Mouse (Mus musculus) midbrain, embryonic 11.5 days (tissue): ENCODE measurements around the gene Tubb3. TPM values are rescaled to one million over a fixed set of nuclear protein-coding genes. Genes with fewer than 3 reads are reported as not detected.

Experiments
- ATAC-seq: fragments of 200-750 bp; cut with Nextera tagmentation; 2 replicates; pipeline ENCODE4 v1.8.0; 2017; ENCODE audit warnings: moderate TSS enrichment, moderate library complexity; ENCODE audit not compliant: low FRiP score
- DNase-seq: peaks from one replicate; pipeline ENCODE4 v3.0.0; 2015; ENCODE audit warnings: low spot score; ENCODE audit errors: missing footprints
- H3K27ac ChIP-seq: fragments of 300-500 bp; sonication (generic); 2 replicates; pipeline ENCODE4 v1.5.1; 2014; ENCODE audit warnings: low read depth, low read length
- H3K27me3 ChIP-seq: fragments of 300-500 bp; sonication (generic); 2 replicates; pipeline ENCODE4 v1.6.1; 2014; ENCODE audit warnings: mild to moderate bottlenecking, low read length, moderate library complexity, mixed read lengths; ENCODE audit not compliant: control insufficient read depth, insufficient read depth
- H3K36me3 ChIP-seq: fragments of 300-500 bp; sonication (generic); 2 replicates; pipeline ENCODE4 v1.6.1; 2014; ENCODE audit warnings: mild to moderate bottlenecking, low read length, moderate library complexity, mixed read lengths; ENCODE audit not compliant: control insufficient read depth, insufficient read depth
- H3K4me1 ChIP-seq: fragments of 300-500 bp; sonication (generic); 2 replicates; pipeline ENCODE4 v1.6.1; 2014; ENCODE audit warnings: low read length; ENCODE audit not compliant: control insufficient read depth, insufficient read depth
- H3K4me2 ChIP-seq: fragments of 300-500 bp; sonication (generic); 2 replicates; pipeline ENCODE4 v1.6.1; 2014; ENCODE audit warnings: mild to moderate bottlenecking, moderate library complexity
- H3K4me3 ChIP-seq: fragments of 300-500 bp; sonication (generic); 2 replicates; pipeline ENCODE4 v1.5.1; 2014; ENCODE audit warnings: low read depth, low read length
- H3K9ac ChIP-seq: fragments of 300-500 bp; sonication (generic); 2 replicates; pipeline ENCODE4 v1.6.1; 2014; ENCODE audit warnings: low read length
- H3K9me3 ChIP-seq: fragments of 300-500 bp; sonication (generic); 2 replicates; pipeline ENCODE4 v1.6.1; 2016; ENCODE audit warnings: low read length; ENCODE audit not compliant: control insufficient read depth
- WGBS: fragments of 180-500 bp; shearing (Covaris S2); extraction: QIAGEN DNeasy Blood & Tissue Kit; methylation state at CpG from one replicate; pipeline ENCODE4 v1.1.7; 2014; 5-methylcytosine and 5-hydroxymethylcytosine counted together
- polyA plus RNA-seq: library from polyadenylated mRNA; unstranded; fragments of >200 nt; fragmentation: Nextera tagmentation; extraction: Ambion mirVana; gene quantifications from 2 replicates; pipeline ENCODE4 v1.2.1, GENCODE M21; 2014

The Tubb3 gene
- polyA plus RNA-seq, 1 experiment from 2014 or later = 840 TPM

DNA sequence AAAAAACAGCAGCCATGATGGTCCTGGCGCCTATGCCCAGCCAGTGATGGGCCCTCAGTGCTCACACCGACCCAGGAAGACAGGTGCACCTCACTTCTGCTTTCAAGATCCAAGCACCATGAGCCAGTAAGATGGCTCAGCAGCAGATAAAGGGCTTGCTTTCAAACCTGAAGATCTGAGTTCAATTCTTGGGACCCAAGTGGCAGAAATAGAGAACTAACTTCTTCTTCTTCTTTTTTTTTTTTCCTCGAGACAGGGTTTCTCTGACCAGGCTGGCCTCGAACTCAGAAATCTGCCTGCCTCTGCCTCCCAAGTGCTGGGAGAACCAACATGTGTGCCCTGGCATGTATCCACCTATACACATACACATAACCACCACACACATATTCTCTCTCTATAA, 8.5 kb downstream of the Tubb3 start:
- Histone ChIP-seq H3K4me2 (no peak overlapping the region), H3K27ac (no peak overlapping the region), H3K9ac (no peak overlapping the region), H3K36me3 (peaks cover 17% of the 10 kb centered on the region), H3K4me1 (peaks cover 3% of the 10 kb centered on the region; the same call in 1 of the 2 replicates), H3K27me3 (no peaks in the 10 kb centered on the region), H3K4me3 (no peak overlapping the region), H3K9me3 (no peaks in the 10 kb centered on the region)
- no peak for DNase-seq
- WGBS = 95% methylated on average over 4 of the region's 4 CpGs
- no peak for ATAC-seq

- H3K27ac ChIP-seq = no peak overlapping the region
- WGBS = 94% methylated on average over 34 of the region's 34 CpGs
- H3K27me3 ChIP-seq = no peaks in the 10 kb centered on the region
- peaks cover 3% of the 10 kb centered on the region; the same call in 1 of the 2 replicates for H3K4me1 ChIP-seq
- DNase-seq = peak; percentile 59
- H3K4me2 ChIP-seq = no peak overlapping the region
- peaks cover 17% of the 10 kb centered on the region for H3K36me3 ChIP-seq
- H3K4me3 ChIP-seq = no peak overlapping the region
- no peaks in the 10 kb centered on the region for H3K9me3 ChIP-seq
- no peak overlapping the region for H3K9ac ChIP-seq
- ATAC-seq = no peak
Measured at GRCm38 (mm10) chr8:123420525-123421281, 9.5 kb downstream of the Tubb3 start.

GRCm38 (mm10) chr8:123421325-123421724, 10.1 kb downstream of the Tubb3 start:
- H3K4me2 ChIP-seq = no peak overlapping the region
- WGBS = 90% methylated on average over 19 of the region's 19 CpGs
- peaks cover 17% of the 10 kb centered on the region for H3K36me3 ChIP-seq

DNA sequence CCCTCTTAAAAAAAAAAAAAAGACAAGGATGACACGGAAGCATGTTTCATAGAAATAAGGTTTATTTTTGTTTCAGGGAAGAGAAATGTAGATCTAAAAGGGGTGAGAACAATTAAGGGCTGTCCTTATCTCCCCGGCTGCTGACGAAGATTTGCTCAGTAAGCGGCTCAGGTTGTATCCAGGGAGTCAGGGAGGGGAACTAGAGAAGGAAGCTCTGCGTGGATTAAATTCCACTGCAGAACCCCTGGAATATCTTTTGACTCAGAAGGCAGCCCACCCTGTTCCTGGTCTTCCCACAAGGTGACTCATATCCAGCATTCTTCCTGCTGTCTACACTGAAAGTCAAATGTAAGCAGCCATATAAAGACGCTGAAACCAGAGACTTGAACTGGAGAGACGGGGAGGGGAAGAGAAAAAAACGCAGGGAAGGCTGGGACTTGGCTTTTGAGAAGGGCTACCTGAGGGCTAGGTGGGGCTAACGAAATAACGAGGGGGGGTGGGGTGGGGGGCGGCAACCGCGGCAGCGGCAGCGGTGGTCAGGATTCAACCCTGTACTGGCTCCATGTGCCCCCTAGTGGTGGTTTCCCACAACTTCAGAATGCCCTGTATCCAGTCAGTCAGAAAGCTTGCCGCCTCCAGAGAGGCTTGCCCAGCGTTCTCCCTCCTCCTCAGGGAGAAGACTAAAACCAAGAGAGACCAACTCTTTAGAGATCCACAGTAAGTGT, 11.0 kb downstream of the Tubb3 start:
- Histone ChIP-seq H3K36me3 (peaks cover 17% of the 10 kb centered on the region), H3K27ac (no peak overlapping the region), H3K9me3 (peaks cover 5% of the 10 kb centered on the region; the same call in 1 of the 2 replicates), H3K4me1 (no peaks in the 10 kb centered on the region), H3K4me2 (no peak overlapping the region), H3K9ac (no peak overlapping the region), H3K4me3 (no peak overlapping the region), H3K27me3 (no peaks in the 10 kb centered on the region)
- peak; percentile 60; the same call in 1 of the 2 replicates for ATAC-seq
- peak; percentile 94 for DNase-seq
- 16% methylated on average over 17 of the region's 17 CpGs for WGBS

More at GRCm38 (mm10) chr8:123421325-123421724, 10.1 kb downstream of the Tubb3 start:
- no peaks in the 10 kb centered on the region for H3K9me3 ChIP-seq
- H3K27ac ChIP-seq = no peak overlapping the region
- DNase-seq (peak; percentile 62), ATAC-seq (no peak)
- no peak overlapping the region for H3K9ac ChIP-seq
- H3K4me3 ChIP-seq = no peak overlapping the region
- H3K27me3 ChIP-seq = no peaks in the 10 kb centered on the region
- peaks cover 3% of the 10 kb centered on the region; the same call in 1 of the 2 replicates for H3K4me1 ChIP-seq

- peak; percentile 58 for ATAC-seq
- H3K27ac ChIP-seq = no peak overlapping the region
- peaks cover 9% of the 10 kb centered on the region for H3K9me3 ChIP-seq
- H3K36me3 ChIP-seq = peaks cover 17% of the 10 kb centered on the region
- H3K4me1 ChIP-seq = no peaks in the 10 kb centered on the region
- DNase-seq = no peak
- H3K9ac ChIP-seq = no peak overlapping the region
- H3K27me3 ChIP-seq = no peaks in the 10 kb centered on the region
- H3K4me3 ChIP-seq = no peak overlapping the region
- 21% methylated on average over 3 of the region's 3 CpGs for WGBS
- H3K4me2 ChIP-seq = no peak overlapping the region
Measured at GRCm38 (mm10) chr8:123422781-123423159, 11.5 kb downstream of the Tubb3 start.

GRCm38 (mm10) chr8:123423441-123423840, 12.2 kb downstream of the Tubb3 start, which contains the start of gene Def8:
Gene Def8 (plus strand): TSS chr8:123423527.
- Histone ChIP-seq H3K4me2 (no peak within 1 kb of the TSS), H3K4me3 (no peak within 1 kb of the TSS)

DNA sequence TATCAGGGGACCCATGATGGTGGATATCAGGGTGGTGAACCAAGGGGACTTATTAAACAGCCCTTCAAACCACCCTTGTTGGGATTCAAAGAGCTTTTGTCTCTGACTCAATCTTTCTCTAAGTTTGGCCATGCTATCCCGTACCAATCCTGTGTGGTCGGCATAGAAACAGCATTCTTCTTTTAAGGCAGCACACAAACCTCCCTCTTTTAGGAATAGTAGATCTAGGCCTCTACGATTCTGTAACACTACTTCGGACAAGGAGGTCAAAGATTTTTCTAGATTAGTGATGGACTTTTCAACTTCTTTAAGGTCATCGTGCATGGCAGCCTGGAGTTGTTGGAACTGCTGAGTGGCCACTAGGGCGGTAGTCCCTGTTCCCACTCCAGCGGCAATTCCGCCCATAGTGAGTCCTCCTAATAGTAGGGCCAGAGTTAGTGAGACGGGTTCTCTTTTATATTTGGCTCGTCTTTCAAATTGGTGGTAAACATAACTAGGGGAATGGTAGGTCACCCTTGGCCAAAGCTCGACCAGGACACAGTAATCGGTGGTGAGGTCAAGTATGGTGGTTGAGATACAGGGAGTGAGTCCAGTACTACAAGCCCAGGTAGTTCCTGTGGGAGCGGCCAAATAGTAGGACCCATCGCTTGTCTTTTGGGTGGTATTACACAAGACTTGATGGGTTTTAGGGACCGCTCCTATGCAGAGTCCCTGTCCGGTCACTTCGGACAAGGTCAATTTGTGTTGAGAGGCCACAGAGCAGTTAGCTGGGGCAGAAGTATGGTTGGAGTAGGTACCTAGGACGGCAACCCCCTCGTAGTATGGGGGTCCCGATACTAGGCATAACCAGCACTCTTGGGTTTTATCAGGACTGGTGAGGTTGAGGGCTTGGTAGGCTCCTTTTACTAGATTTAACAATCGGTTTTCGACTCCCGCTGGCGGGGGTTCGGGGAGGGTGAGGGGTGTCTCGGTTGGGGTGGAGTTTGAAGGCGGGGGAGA, 15.6 kb downstream of the Tubb3 start:
- no peaks in the 10 kb centered on the region for H3K27me3 ChIP-seq
- H3K4me2 ChIP-seq = no peak overlapping the region
- H3K36me3 ChIP-seq = no peaks in the 10 kb centered on the region
- H3K4me3 ChIP-seq = no peak overlapping the region
- no peak overlapping the region for H3K9ac ChIP-seq
- DNase-seq (peak; percentile 70), ATAC-seq (no peak)
- no peaks in the 10 kb centered on the region for H3K4me1 ChIP-seq
- no peak overlapping the region for H3K27ac ChIP-seq
- H3K9me3 ChIP-seq = peaks cover 32% of the 10 kb centered on the region
- 96% methylated on average over 27 of the region's 27 CpGs for WGBS

More at GRCm38 (mm10) chr8:123423441-123423840, 12.2 kb downstream of the Tubb3 start, which contains the start of gene Def8:
- ATAC-seq (no peak), DNase-seq (peak; percentile 65)
- 83% methylated on average over 7 of the region's 7 CpGs for WGBS
- Histone ChIP-seq H3K4me1 (no peaks in the 10 kb centered on the region), H3K27ac (no peak within 1 kb of the TSS), H3K36me3 (peaks cover 15% of the 10 kb centered on the region), H3K9ac (no peak within 1 kb of the TSS), H3K27me3 (no peaks in the 10 kb centered on the region), H3K9me3 (peaks cover 15% of the 10 kb centered on the region)

DNA sequence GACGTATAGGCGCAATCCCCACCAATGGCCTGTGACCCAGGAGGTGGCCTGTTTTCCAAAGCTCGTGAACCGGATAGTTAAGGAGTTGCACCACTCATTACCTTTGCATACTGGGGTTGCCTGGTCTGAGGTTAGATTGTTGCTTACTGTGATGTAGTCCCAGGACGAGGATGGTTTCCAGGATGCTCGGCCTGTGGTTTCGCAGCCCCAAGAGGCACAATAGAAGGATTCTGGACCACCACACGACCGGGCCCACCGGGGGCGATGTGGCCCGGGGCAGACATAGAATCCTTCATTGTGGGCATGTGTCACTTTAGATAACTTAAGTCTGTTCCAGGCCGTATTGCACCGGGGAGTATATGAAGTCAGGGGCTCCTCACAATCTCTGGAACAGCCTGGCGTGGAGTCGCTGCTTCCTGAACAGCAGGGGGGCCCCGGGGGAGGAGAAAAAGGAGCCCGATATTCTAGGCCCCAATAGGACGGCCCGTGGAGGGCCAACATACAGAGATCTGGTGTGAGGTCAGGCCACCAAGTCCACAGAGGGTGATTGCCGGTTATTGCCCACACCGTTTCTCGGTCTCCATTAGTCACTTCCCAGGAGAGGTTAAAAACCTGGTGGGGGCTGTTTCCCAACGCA, 16.5 kb downstream of the Tubb3 start:
- Histone ChIP-seq H3K9ac (no peak overlapping the region), H3K27ac (no peak overlapping the region), H3K9me3 (peaks cover 36% of the 10 kb centered on the region), H3K4me2 (no peak overlapping the region), H3K36me3 (no peaks in the 10 kb centered on the region), H3K27me3 (no peaks in the 10 kb centered on the region), H3K4me3 (no peak overlapping the region), H3K4me1 (no peaks in the 10 kb centered on the region)
- no peak for ATAC-seq
- 94% methylated on average over 24 of the region's 24 CpGs for WGBS
- DNase-seq = peak; percentile 28
